Mouse (Mus musculus): ENCODE results near the gene Kmt2a. TPM values are rescaled to one million over a fixed set of nuclear protein-coding genes. Genes with fewer than 3 reads are reported as not detected.

Kmt2a gene
- polyA plus RNA-seq (2015; fragmentation: Nextera tagmentation; extraction: Ambion mirVana): 2.9 and 3.4 TPM in 2 replicates

DNA sequence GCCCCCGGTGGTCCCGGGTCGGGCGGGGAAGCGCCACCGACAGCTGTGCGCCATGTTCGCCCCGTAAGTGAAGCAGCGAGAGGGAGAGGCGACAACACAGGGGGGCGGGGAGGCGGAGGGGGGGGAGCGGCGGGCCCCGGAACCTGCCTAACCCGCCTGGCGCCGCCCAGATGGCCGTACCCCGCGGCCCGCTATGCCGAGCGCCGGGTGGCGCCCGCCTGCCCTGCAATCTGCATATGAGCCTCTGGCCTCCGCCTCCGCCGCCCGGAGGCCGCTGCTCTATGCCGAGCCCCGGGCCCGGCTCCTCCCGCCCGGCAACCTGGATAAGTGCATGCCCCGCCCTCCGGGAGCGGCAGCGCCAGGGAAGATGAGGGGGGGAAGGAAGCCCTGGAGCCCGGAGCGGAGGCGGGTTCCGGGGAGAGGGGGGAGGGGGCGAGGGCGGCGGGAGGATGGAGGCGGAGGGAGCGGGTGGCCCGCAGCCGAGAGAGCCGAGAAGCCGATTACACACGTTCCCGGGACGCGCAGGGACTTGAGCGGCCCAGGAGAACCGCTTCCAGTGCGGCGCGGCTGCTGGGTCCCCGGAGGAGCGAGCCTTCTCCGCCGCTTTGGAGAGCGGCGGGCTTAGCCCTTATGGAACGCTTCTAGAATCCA lies at the start of gene Kmt2a:
Kmt2a (minus strand) TSS at position 76 of the 651 bp plus-strand sequence.
- Histone ChIP-seq H3K4me3 (replicated peaks) (peak within 1 kb of the TSS; percentile 94), H3K4me2 (peak within 1 kb of the TSS; percentile 99), H3K4me1 (replicated peaks) (peaks cover 43% of the 10 kb centered on the region), H3K9me3 (replicated peaks) (no peaks in the 10 kb centered on the region), H3K36me3 (replicated peaks) (no peaks in the 10 kb centered on the region), H3K27me3 (peaks cover 31% of the 10 kb centered on the region), H3K9ac (peak within 1 kb of the TSS; percentile 95), H3K27ac (replicated peaks) (peak within 1 kb of the TSS; percentile 91)
- peak; percentile 88 for ATAC-seq (ENCODE audit: insufficient read depth)
- WGBS (ENCODE audit: insufficient replicate concordance): under 1% methylated on average over 60 of the region's 71 CpGs

DNA sequence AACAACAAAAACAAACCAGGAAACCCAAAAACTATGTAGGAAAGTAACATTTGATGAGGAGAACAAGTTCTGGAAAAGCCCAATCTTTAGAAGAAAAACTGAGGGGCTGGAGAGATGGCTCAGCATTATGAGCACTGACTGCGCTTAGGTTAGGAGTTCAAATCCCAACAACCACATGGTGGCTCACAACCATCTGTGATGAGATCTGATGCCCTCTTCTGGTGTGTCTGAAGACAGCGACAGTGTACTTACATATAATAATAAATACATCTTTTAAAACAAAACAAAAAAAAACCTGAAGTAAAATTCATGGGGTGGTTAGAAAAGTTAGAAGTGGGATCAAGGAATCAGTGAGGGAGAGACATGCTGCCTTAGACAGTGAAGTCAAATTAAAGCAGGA lies 40.4 kb upstream of the Kmt2a start:
- ATAC-seq (ENCODE audit: insufficient read depth): no peak
- Histone ChIP-seq H3K27me3 (no peaks in the 10 kb centered on the region), H3K4me3 (replicated peaks) (peak overlapping the region; percentile 94), H3K4me1 (replicated peaks) (peaks cover 18% of the 10 kb centered on the region), H3K9me3 (replicated peaks) (no peaks in the 10 kb centered on the region), H3K9ac (peak overlapping the region; percentile 94; the same call in 1 of the 2 replicates), H3K27ac (replicated peaks) (peak overlapping the region; percentile 89), H3K36me3 (replicated peaks) (peaks cover 13% of the 10 kb centered on the region), H3K4me2 (peak overlapping the region; percentile 76)
- WGBS (ENCODE audit: insufficient replicate concordance): 75% methylated on average over 2 of the region's 2 CpGs

DNA sequence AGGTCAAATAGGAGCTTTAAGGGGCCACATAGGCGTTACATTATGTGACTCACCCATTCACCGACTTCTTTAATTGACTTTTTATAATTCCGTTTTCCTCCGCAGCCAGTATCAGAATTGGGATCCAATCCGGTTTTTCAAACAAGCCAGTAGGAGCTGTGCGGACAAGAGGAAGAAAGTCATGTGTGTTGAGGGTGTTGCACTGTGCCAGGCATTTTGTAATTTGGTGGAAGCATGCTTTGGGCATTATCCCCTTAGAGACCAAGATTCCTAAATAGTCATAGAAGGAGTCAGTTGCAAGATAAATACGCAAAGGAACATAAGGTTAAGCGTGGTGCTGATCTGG lies 40.0 kb upstream of the Kmt2a start:
- H3K4me2 ChIP-seq: peak overlapping the region; percentile 76
- H3K36me3 ChIP-seq (replicated peaks): 0 out of 2 replicates have a peak, but pooled peaks cover 12% of the 10 kb centered on the region
- H3K27ac ChIP-seq (replicated peaks): peak overlapping the region; percentile 89
- no peaks in the 10 kb centered on the region for H3K9me3 ChIP-seq (replicated peaks)
- peak overlapping the region; percentile 94 for H3K9ac ChIP-seq
- H3K27me3 ChIP-seq: no peaks in the 10 kb centered on the region
- peak overlapping the region; percentile 94 for H3K4me3 ChIP-seq (replicated peaks)
- peak; percentile 66 for ATAC-seq (ENCODE audit: insufficient read depth)
- 1% methylated on average over 8 of the region's 8 CpGs for WGBS (ENCODE audit: insufficient replicate concordance)
- peaks cover 18% of the 10 kb centered on the region for H3K4me1 ChIP-seq (replicated peaks)

DNA sequence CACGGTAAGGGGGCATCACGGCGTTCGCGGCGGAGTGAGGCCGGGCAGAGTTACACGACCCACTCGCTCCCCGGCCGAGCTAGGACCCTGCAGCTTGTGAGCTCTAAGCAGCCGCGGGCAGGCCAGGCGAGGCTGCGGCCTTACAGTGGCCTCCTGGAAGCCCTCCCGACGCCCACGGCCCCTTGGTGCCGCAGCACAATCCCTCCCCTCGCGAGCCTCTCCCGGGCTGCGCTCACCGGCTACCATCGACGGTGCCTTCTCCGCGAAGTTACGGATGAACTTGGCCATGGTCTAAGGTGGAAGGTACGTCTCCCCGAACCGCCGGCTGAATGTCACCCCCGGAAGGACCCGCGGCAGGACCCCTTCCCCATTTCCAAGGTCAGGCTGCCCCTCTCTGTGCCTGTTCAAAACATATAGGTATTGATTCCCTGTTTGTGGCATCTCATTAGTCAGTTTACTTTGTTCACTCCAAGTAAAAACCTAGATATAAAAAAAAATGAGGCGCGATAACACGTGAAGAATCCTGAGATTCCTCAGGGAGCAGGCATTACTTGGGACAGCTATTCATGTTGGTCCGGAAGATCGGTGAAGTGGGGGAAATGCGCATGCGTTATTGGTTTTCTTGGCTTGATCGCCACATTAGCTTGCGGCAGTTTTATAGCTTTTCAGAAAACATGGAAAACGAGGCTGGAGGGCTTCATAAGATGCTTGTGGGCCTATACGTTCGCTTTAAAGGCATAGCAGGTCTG lies 39.5 kb upstream of the Kmt2a start, which contains the start of gene Atp5l:
Atp5l (minus strand) TSS at position 369 of the 749 bp plus-strand sequence.
- H3K27ac ChIP-seq (replicated peaks): peak within 1 kb of the TSS; percentile 89
- peak within 1 kb of the TSS; percentile 76 for H3K4me2 ChIP-seq
- H3K9ac ChIP-seq: peak within 1 kb of the TSS; percentile 94
- 0 out of 2 replicates have a peak, but pooled peaks cover 8% of the 10 kb centered on the region for H3K36me3 ChIP-seq (replicated peaks)
- ATAC-seq (ENCODE audit: insufficient read depth): peak; percentile 81
- H3K27me3 ChIP-seq: no peaks in the 10 kb centered on the region
- H3K4me1 ChIP-seq (replicated peaks): peaks cover 20% of the 10 kb centered on the region
- peak within 1 kb of the TSS; percentile 94 for H3K4me3 ChIP-seq (replicated peaks)
- no peaks in the 10 kb centered on the region for H3K9me3 ChIP-seq (replicated peaks)
- under 1% methylated on average over 48 of the region's 48 CpGs for WGBS (ENCODE audit: insufficient replicate concordance)

DNA sequence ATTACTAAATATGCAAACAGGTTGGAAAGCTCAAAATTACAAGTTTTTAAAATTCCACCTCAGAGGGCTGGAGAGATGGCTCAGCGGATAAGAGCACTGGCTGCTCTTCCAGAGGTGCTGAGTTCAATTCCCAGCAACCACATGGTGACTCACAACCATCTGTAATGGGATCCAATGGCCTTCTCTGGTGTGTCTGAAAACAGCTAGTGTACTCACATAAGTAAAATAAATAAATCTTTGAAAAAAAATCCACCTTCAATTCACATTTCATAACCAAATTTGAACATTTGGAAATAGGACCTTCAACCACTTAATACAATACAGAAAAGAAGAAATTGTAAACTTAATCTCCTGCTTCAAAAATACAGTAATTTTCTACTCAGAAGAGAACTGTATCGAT lies 38.5 kb upstream of the Kmt2a start:
- Histone ChIP-seq H3K9me3 (replicated peaks) (no peaks in the 10 kb centered on the region), H3K4me2 (peak overlapping the region; percentile 76), H3K27ac (replicated peaks) (peak overlapping the region; percentile 89), H3K27me3 (no peaks in the 10 kb centered on the region), H3K4me1 (replicated peaks) (peaks cover 28% of the 10 kb centered on the region), H3K9ac (peak overlapping the region; percentile 94), H3K36me3 (replicated peaks) (peaks cover 11% of the 10 kb centered on the region; the same call in 1 of the 2 replicates), H3K4me3 (replicated peaks) (peak overlapping the region; percentile 94)
- no peak for ATAC-seq (ENCODE audit: insufficient read depth)
- WGBS (ENCODE audit: insufficient replicate concordance): 18% methylated on average over 2 of the region's 2 CpGs

DNA sequence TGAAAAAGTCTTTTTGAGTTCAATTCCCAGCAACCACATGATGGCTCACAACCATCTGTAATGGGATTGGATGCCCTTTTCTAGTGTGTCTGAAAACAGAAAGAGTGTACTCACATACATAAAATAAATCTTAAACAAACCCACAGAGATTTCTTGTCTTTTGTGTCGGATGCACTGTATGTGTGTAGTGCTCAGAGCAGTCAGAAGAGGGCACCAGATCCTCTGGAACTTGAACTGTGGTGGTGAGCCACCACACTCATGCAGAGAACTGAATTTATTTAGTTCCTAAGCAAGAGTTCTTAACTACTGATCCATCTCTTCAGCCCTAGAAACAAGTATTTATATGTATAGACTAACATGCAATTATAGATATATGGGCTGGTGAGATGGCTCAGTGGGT lies 35.1 kb upstream of the Kmt2a start:
- Histone ChIP-seq H3K4me1 (replicated peaks) (peaks cover 25% of the 10 kb centered on the region), H3K27ac (replicated peaks) (no peak overlapping the region), H3K9ac (no peak overlapping the region), H3K36me3 (replicated peaks) (peaks cover 40% of the 10 kb centered on the region), H3K4me2 (no peak overlapping the region), H3K9me3 (replicated peaks) (no peaks in the 10 kb centered on the region), H3K4me3 (replicated peaks) (no peak overlapping the region), H3K27me3 (no peaks in the 10 kb centered on the region)
- 47% methylated on average over 1 of the region's 1 CpGs for WGBS (ENCODE audit: insufficient replicate concordance)
- no peak for ATAC-seq (ENCODE audit: insufficient read depth)

DNA sequence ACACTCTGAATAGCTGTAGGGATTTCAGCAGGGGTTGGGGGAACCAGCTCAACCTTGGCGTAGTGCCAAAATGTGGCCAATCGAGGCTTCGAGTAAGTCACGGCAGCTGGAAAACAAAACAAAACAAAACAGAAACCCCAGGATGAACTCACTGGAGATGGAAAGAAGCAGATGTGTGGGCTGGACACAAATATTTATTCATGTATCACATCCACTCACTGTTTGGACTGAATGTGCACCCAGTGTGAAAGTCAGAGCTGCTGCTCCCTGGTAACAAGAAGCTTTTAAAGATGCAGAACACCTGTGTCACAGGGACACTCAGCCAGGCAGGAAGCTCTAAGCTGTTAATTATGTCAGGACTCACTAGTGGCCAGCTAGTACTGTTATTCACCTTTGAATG lies 33.6 kb upstream of the Kmt2a start:
- H3K4me2 ChIP-seq: no peak overlapping the region
- peaks cover 50% of the 10 kb centered on the region for H3K36me3 ChIP-seq (replicated peaks)
- no peak for ATAC-seq (ENCODE audit: insufficient read depth)
- 69% methylated on average over 4 of the region's 4 CpGs for WGBS (ENCODE audit: insufficient replicate concordance)
- no peaks in the 10 kb centered on the region for H3K27me3 ChIP-seq
- H3K4me3 ChIP-seq (replicated peaks): no peak overlapping the region
- H3K27ac ChIP-seq (replicated peaks): no peak overlapping the region
- no peak overlapping the region for H3K9ac ChIP-seq
- peaks cover 24% of the 10 kb centered on the region for H3K4me1 ChIP-seq (replicated peaks)
- no peaks in the 10 kb centered on the region for H3K9me3 ChIP-seq (replicated peaks)

DNA sequence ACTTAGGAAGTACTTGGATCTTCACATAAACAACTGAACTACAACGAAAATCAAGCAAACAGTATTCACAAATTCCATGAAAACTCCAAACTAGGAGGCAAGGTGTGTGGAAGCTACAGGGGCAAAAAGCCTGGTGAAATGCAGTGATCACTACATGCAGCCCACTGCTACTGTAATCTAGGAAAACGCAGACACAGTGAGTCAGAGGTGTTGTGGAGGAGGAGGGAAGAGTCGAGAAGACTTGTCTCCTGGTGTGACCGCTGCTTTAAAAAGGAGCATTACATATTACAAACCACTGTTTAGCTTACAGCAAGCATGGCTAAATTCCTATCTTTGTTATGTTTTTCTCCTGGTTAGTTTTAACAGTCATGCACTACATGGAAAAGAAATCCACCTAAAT lies 30.3 kb upstream of the Kmt2a start:
- H3K27me3 ChIP-seq: no peaks in the 10 kb centered on the region
- WGBS (ENCODE audit: insufficient replicate concordance): 89% methylated on average over 4 of the region's 4 CpGs
- H3K4me1 ChIP-seq (replicated peaks): 0 out of 2 replicates have a peak, but pooled peaks cover 11% of the 10 kb centered on the region
- peaks cover 42% of the 10 kb centered on the region for H3K36me3 ChIP-seq (replicated peaks)
- no peak overlapping the region for H3K27ac ChIP-seq (replicated peaks)
- no peaks in the 10 kb centered on the region for H3K9me3 ChIP-seq (replicated peaks)
- no peak overlapping the region for H3K9ac ChIP-seq
- no peak overlapping the region for H3K4me3 ChIP-seq (replicated peaks)
- H3K4me2 ChIP-seq: no peak overlapping the region
- no peak for ATAC-seq (ENCODE audit: insufficient read depth)

DNA sequence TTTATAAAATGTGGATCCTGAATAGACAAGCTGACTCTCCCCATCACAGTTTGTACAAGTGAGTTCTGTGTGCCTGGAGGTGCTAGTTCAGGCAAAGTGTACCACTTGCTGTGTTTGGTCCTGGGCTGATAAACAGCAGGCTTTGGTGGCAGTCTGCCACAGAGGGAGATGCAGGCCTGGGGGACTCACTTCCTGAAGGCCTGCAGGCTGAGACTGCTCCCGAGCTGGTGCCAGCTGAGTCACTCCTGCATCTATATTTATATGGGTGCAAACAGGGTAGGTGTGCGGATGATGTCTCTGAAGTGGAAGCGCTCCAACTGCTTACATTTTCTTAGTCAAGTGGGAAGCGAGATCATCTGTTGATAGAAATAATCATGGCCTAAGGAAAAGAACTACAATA lies 24.5 kb upstream of the Kmt2a start:
- no peak for ATAC-seq (ENCODE audit: insufficient read depth)
- WGBS (ENCODE audit: insufficient replicate concordance): 46% methylated on average over 4 of the region's 4 CpGs
- H3K27me3 ChIP-seq: no peaks in the 10 kb centered on the region

DNA sequence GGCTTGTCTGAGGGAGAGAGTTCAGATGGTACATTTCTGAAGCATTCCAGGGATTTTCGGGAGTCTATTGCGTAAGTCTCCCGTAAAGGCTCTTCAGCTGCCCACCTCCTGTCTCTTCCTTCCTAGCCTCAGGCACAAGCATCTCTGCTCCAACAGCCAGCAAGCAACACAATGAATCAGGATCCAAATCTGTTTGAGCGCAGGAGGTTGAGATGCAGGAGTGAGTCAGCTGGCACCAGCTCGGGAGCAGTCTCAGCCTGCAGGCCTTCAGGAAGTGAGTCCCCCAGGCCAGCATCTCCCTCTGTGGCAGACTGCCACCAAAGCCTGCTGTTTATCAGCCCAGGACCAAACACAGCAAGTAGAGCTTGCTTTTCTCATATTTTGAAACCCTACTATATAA lies 23.9 kb upstream of the Kmt2a start:
- H3K4me1 ChIP-seq (replicated peaks): peaks cover 3% of the 10 kb centered on the region; the same call in 1 of the 2 replicates
- H3K9me3 ChIP-seq (replicated peaks): no peaks in the 10 kb centered on the region
- H3K27ac ChIP-seq (replicated peaks): no peak overlapping the region
- no peak overlapping the region for H3K9ac ChIP-seq
- no peaks in the 10 kb centered on the region for H3K36me3 ChIP-seq (replicated peaks)
- H3K27me3 ChIP-seq: no peaks in the 10 kb centered on the region
- H3K4me2 ChIP-seq: no peak overlapping the region
- 60% methylated on average over 5 of the region's 5 CpGs for WGBS (ENCODE audit: insufficient replicate concordance)
- ATAC-seq (ENCODE audit: insufficient read depth): no peak
- no peak overlapping the region for H3K4me3 ChIP-seq (replicated peaks)

More for the DNA sequence above, 24.5 kb upstream of the Kmt2a start:
- peaks cover 3% of the 10 kb centered on the region; the same call in 1 of the 2 replicates for H3K4me1 ChIP-seq (replicated peaks)
- no peaks in the 10 kb centered on the region for H3K9me3 ChIP-seq (replicated peaks)
- no peak overlapping the region for H3K4me3 ChIP-seq (replicated peaks)
- peaks cover 5% of the 10 kb centered on the region for H3K36me3 ChIP-seq (replicated peaks)
- no peak overlapping the region for H3K4me2 ChIP-seq
- H3K27ac ChIP-seq (replicated peaks): no peak overlapping the region
- no peak overlapping the region for H3K9ac ChIP-seq

DNA sequence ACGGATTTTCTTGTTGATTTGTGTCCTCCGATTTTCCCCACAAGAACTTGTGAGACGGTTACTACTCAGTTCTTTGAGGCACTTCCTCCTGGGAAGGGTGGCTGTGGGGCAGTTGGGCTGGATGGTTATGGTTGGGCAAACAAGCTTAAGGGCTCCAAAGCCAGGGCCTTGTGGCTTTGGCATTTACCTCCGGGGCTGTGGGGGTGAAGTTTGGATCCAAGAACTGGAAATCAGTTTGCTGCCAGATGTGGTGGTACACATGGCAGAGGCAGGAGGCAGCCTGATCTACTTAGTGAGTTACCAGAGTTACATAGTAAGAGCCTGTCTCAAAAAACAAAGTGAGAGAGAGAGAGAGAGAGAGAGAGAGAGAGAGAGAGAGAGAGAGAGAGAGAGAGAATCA lies 22.8 kb upstream of the Kmt2a start:
- H3K4me3 ChIP-seq (replicated peaks): no peak overlapping the region
- 55% methylated on average over 4 of the region's 4 CpGs for WGBS (ENCODE audit: insufficient replicate concordance)
- no peak overlapping the region for H3K27ac ChIP-seq (replicated peaks)
- H3K9me3 ChIP-seq (replicated peaks): no peaks in the 10 kb centered on the region
- peaks cover 3% of the 10 kb centered on the region; the same call in 1 of the 2 replicates for H3K4me1 ChIP-seq (replicated peaks)
- no peak overlapping the region for H3K4me2 ChIP-seq
- H3K9ac ChIP-seq: no peak overlapping the region
- ATAC-seq (ENCODE audit: insufficient read depth): no peak
- no peaks in the 10 kb centered on the region for H3K27me3 ChIP-seq
- H3K36me3 ChIP-seq (replicated peaks): no peaks in the 10 kb centered on the region

All from liver, embryonic 15.5 days (tissue).